11 mouse cellular contexts compared by ENCODE assay signal in the genomic region with DNA sequence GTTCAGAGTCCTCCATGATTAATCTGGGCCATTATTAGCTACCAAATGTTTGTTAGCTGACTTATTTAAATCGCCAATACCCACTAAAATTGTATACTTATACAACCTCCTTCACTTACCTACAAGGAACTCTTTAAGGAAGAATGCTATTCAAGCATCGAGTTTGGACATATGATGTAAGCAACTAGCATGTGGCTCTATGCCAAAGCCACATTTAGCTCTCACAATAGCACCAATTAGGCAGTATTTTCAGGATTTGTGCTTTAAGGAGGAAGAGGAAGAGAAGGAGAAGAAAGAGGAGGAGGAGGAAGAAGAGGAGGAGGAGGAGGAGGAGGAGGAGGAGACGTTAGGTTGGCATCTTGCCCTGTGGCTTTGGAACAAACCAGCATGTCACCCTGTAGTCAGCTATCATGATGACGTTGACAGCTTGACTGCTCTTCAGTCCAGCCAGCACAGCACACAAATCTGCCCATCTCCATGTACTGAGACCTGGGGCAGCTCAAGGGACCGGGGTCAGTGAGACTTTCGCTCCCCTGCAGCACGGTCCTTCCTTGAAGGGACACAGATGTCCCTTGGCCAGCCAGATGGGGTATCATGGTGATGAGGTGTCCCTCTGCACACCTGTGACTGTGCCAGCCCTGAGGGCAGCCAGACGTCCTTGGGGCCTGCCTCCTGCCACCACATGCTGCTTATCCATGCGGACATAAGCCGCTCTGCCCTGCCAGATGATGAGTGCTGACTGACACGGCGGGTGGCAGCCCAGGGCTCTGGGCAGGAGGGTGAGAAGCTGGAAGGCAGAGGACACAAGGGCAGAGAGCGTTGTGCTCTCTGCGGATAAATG.
DNase-seq lines count a peak whose midpoint lies in the region; ATAC-seq and TF ChIP-seq lines count a peak whose summit lies in the region.
"Had no signal": no experiment of that assay in that cellular context is flagged by ENCODE, and none has a peak within 500 bp of the region (broad histone marks: within the 10 kb centered on the region; RNA-seq: fewer than 3 reads in every experiment).

No protein-coding gene starts in this region.

- no peak for TF ChIP-seq CTCF in G1E (IDR thresholded peaks at IDR 0.05; ENCODE audit: low read depth, low read length)

- 56% methylated on average over 14 of the region's 14 CpGs for WGBS in heart, embryonic 15.5 days
- 69% methylated on average over 14 of the region's 14 CpGs for WGBS in hindbrain, embryonic 11.5 days

- H3K4me2 ChIP-seq in heart, embryonic 15.5 days = no peak overlapping the region
- no peak overlapping the region for H3K4me2 ChIP-seq in hindbrain, embryonic 11.5 days (replicated peaks; ENCODE audit: low read depth, low read length)

- H3K36me3 ChIP-seq in heart, embryonic 15.5 days = no peaks in the 10 kb centered on the region
- no peaks in the 10 kb centered on the region for H3K36me3 ChIP-seq in G1E (replicated peaks)
- no peaks in the 10 kb centered on the region for H3K36me3 ChIP-seq in hindbrain, embryonic 11.5 days (ENCODE audit: control insufficient read depth, insufficient read depth, low read length)

- H3K27ac ChIP-seq in heart, embryonic 15.5 days = no peak overlapping the region
- no peak overlapping the region for H3K27ac ChIP-seq in hindbrain, embryonic 11.5 days (ENCODE audit: low read depth, low read length)
- H3K27ac ChIP-seq: liver, embryonic 14.5 days had no signal

- H3K9ac ChIP-seq in heart, embryonic 15.5 days = no peak overlapping the region
- H3K9ac ChIP-seq in hindbrain, embryonic 11.5 days (ENCODE audit: low read depth, low read length) = no peak overlapping the region
- H3K9ac ChIP-seq: liver, embryonic 14.5 days had no signal

- H3K9me3 ChIP-seq in heart, embryonic 15.5 days (replicated peaks) = no peaks in the 10 kb centered on the region
- H3K9me3 ChIP-seq in G1E (replicated peaks) = peaks cover 31% of the 10 kb centered on the region
- no peaks in the 10 kb centered on the region for H3K9me3 ChIP-seq in hindbrain, embryonic 11.5 days (ENCODE audit: control insufficient read depth, low read length)

- DNase-seq in heart, postnatal 25 days (ENCODE audit: low spot score) = no peak
- DNase-seq in G1E (ENCODE audit: low spot score) = no peak
- peak; percentile 39 for DNase-seq in cerebellum, adult 8-10 months
- no peak for DNase-seq in hindbrain, embryonic 11.5 days (ENCODE audit: low spot score)
- no peak for DNase-seq in gastrocnemius, postnatal 25 days
- no peak for DNase-seq in thymus, postnatal 36 days
- DNase-seq: right cerebral cortex, postnatal 25 days; thymus, postnatal 14 days had no signal

- intact Hi-C loops in heart, postnatal 25 days (cut with DNase I) = no loop called here

- H3K4me1 ChIP-seq in heart, embryonic 15.5 days (replicated peaks) = no peaks in the 10 kb centered on the region; the same call in 1 of the 2 replicates
- no peaks in the 10 kb centered on the region for H3K4me1 ChIP-seq in G1E (ENCODE audit: insufficient read depth, low read depth, low read length)
- no peaks in the 10 kb centered on the region for H3K4me1 ChIP-seq in hindbrain, embryonic 11.5 days (replicated peaks; ENCODE audit: control insufficient read depth, insufficient read depth, low read length)

- no peak overlapping the region for H3K4me3 ChIP-seq in heart, embryonic 15.5 days
- peak overlapping the region; percentile 8; the same call in 1 of the 2 replicates for H3K4me3 ChIP-seq in G1E (ENCODE audit: low read depth, low read length)
- H3K4me3 ChIP-seq in hindbrain, embryonic 11.5 days (ENCODE audit: low read depth, low read length) = no peak overlapping the region

- no peaks in the 10 kb centered on the region for H3K27me3 ChIP-seq in heart, embryonic 15.5 days
- H3K27me3 ChIP-seq in G1E (ENCODE audit: insufficient read depth, low read length) = no peaks in the 10 kb centered on the region
- no peaks in the 10 kb centered on the region for H3K27me3 ChIP-seq in hindbrain, embryonic 11.5 days (ENCODE audit: control insufficient read depth, insufficient read depth, low read length)

- peak; percentile 43; the same call in 1 of the 2 replicates for ATAC-seq in heart, embryonic 15.5 days (replicated peaks; ENCODE audit: insufficient number of reproducible peaks, insufficient read depth, low FRiP score, low read depth)
- ATAC-seq in G1E (ENCODE audit: extremely low read depth, insufficient number of reproducible peaks, low FRiP score, poor library complexity, severe bottlenecking) = no peak
- peak; percentile 56 for ATAC-seq in hindbrain, embryonic 11.5 days (ENCODE audit: low FRiP score)
- ATAC-seq in CD4-positive, CD25-positive, alpha-beta regulatory T cell, adult 4 months = no peak

Comparison
In these comparisons a context has a peak if more than half of its experiments do, and no peak if none do; other contexts are left out.
1. ATAC-seq: peak in heart, embryonic 15.5 days (single experiment) and hindbrain, embryonic 11.5 days (single experiment); none in G1E (single experiment) and CD4-positive, CD25-positive, alpha-beta regulatory T cell, adult 4 months (single experiment).